Mouse (Mus musculus): ENCODE measurements around the gene 1700003H04Rik. TPM values are rescaled to one million over a fixed set of nuclear protein-coding genes. Genes with fewer than 3 reads are reported as not detected.

Gene 1700003H04Rik
- polyA plus RNA-seq, 1 experiment from 2014 or later: not detected

DNA sequence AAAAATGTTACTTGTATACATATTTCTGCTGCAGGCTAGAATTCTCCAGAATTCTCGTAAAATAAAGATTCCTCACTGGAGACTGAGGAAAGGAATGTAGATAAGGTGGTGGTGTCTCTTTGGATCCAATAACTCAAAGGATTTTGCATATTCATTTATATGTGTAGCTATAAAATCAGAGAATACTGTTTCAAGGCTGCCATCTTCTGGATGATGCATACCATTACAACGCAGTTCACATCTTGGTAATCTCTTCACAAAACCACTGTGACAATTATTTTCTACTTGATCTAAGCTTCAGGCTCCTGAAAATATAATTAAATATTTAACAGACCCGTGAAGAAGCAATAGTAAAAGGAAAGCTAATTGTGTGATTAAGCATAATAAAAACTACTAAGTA lies 6.6 kb upstream of the 1700003H04Rik start:
- H3K9me3 ChIP-seq (ENCODE audit: low read length): no peaks in the 10 kb centered on the region
- TF ChIP-seq CTCF (IDR thresholded peaks at IDR 0.05; ENCODE audit: low read depth) (peak; percentile 51), EP300 (IDR thresholded peaks at IDR 0.05; ENCODE audit: low read depth) (no peak)
- DNase-seq (no peak), ATAC-seq (no peak)
- no peak overlapping the region for H3K27ac ChIP-seq (ENCODE audit: low read depth)
- no peak overlapping the region for H3K4me2 ChIP-seq (ENCODE audit: low read depth, low read length)
- no peaks in the 10 kb centered on the region for H3K4me1 ChIP-seq (ENCODE audit: insufficient read depth)
- no peak overlapping the region for H3K4me3 ChIP-seq (ENCODE audit: low read depth, low read length)
- 14% methylated on average over 3 of the region's 3 CpGs for WGBS (ENCODE audit: insufficient replicate concordance)
- no peak overlapping the region for H3K9ac ChIP-seq (replicated peaks)
- no peaks in the 10 kb centered on the region for H3K27me3 ChIP-seq (ENCODE audit: insufficient read depth, low read length)
- no peaks in the 10 kb centered on the region for H3K36me3 ChIP-seq (replicated peaks; ENCODE audit: insufficient read depth, low read length)

DNA sequence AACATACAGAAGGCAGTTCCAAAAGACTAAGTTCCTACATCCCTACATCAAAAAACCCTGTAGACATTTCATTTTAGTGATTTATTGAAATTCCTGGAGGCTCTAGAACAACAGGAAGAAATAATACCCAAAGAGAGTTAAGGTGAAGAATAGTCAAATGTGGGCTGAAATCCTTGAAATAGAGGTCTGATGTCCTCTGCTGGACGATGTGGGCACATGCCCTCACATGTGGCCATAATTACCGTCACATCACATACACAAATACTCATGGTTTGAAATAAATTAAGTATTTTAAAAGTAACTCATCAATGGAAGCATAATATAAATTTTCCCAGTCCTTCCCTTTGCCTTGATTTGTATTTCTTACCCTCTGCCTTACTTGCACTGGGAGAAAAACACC lies 4.9 kb upstream of the 1700003H04Rik start:
- ATAC-seq (no peak), DNase-seq (no peak)
- H3K4me3 ChIP-seq (ENCODE audit: low read depth, low read length): no peak overlapping the region
- H3K9ac ChIP-seq (replicated peaks): no peak overlapping the region
- no peaks in the 10 kb centered on the region for H3K27me3 ChIP-seq (ENCODE audit: insufficient read depth, low read length)
- 72% methylated on average over 2 of the region's 2 CpGs for WGBS (ENCODE audit: insufficient replicate concordance)
- H3K4me1 ChIP-seq (ENCODE audit: insufficient read depth): no peaks in the 10 kb centered on the region
- no peak overlapping the region for H3K27ac ChIP-seq (ENCODE audit: low read depth)
- TF ChIP-seq CTCF (IDR thresholded peaks at IDR 0.05; ENCODE audit: low read depth): no peak
- no peak for TF ChIP-seq EP300 (IDR thresholded peaks at IDR 0.05; ENCODE audit: low read depth)
- H3K36me3 ChIP-seq (replicated peaks; ENCODE audit: insufficient read depth, low read length): no peaks in the 10 kb centered on the region
- no peak overlapping the region for H3K4me2 ChIP-seq (ENCODE audit: low read depth, low read length)
- no peaks in the 10 kb centered on the region for H3K9me3 ChIP-seq (ENCODE audit: low read length)

GRCm38 (mm10) chr3:124557317-124557716 lies 23.6 kb downstream of the 1700003H04Rik start:
- DNase-seq: no peak
- Histone ChIP-seq H3K4me3 (ENCODE audit: low read depth, low read length) (no peak overlapping the region), H3K9me3 (ENCODE audit: low read length) (no peaks in the 10 kb centered on the region), H3K27me3 (ENCODE audit: insufficient read depth, low read length) (no peaks in the 10 kb centered on the region), H3K27ac (ENCODE audit: low read depth) (no peak overlapping the region), H3K4me1 (ENCODE audit: insufficient read depth) (no peaks in the 10 kb centered on the region), H3K9ac (replicated peaks) (no peak overlapping the region), H3K4me2 (ENCODE audit: low read depth, low read length) (no peak overlapping the region), H3K36me3 (replicated peaks; ENCODE audit: insufficient read depth, low read length) (no peaks in the 10 kb centered on the region)
- ATAC-seq: no peak
- no peak for TF ChIP-seq CTCF (IDR thresholded peaks at IDR 0.05; ENCODE audit: low read depth)
- TF ChIP-seq EP300 (IDR thresholded peaks at IDR 0.05; ENCODE audit: low read depth): no peak
- 79% methylated on average over 2 of the region's 2 CpGs for WGBS (ENCODE audit: insufficient replicate concordance)

- Histone ChIP-seq H3K9me3 (ENCODE audit: low read length) (no peaks in the 10 kb centered on the region), H3K36me3 (replicated peaks; ENCODE audit: insufficient read depth, low read length) (no peaks in the 10 kb centered on the region), H3K27me3 (ENCODE audit: insufficient read depth, low read length) (no peaks in the 10 kb centered on the region), H3K4me3 (ENCODE audit: low read depth, low read length) (no peak overlapping the region), H3K4me2 (ENCODE audit: low read depth, low read length) (no peak overlapping the region), H3K27ac (ENCODE audit: low read depth) (no peak overlapping the region), H3K9ac (replicated peaks) (no peak overlapping the region), H3K4me1 (ENCODE audit: insufficient read depth) (no peaks in the 10 kb centered on the region)
- TF ChIP-seq CTCF (IDR thresholded peaks at IDR 0.05; ENCODE audit: low read depth) (no peak), EP300 (IDR thresholded peaks at IDR 0.05; ENCODE audit: low read depth) (no peak)
- DNase-seq: no peak
- ATAC-seq: no peak
These were observed 24.9 kb downstream of the 1700003H04Rik start for GRCm38 (mm10) chr3:124555963-124556362.

DNA sequence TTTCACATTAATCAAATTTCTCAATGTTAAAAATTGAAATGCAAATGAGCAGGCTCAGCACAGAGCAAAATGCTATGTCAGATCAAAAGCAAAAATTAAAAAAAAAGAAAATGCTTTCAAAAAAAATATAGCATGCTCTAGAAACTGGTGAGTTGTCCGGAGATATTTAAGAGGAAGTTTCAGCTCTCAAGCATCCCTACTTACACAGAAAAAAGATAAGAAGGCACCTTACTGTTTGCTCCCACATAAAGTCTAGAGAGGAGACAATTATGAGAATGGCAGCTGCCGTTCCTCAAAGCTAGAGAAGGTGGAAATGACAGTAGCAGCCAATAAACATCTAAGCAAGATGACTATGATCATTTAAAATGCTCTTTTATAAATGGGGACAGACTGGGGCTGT lies 25.8 kb downstream of the 1700003H04Rik start:
- no peak overlapping the region for H3K4me2 ChIP-seq (ENCODE audit: low read depth, low read length)
- no peak for TF ChIP-seq EP300 (IDR thresholded peaks at IDR 0.05; ENCODE audit: low read depth)
- no peak for TF ChIP-seq CTCF (IDR thresholded peaks at IDR 0.05; ENCODE audit: low read depth)
- DNase-seq: no peak
- H3K9ac ChIP-seq (replicated peaks): no peak overlapping the region
- H3K27me3 ChIP-seq (ENCODE audit: insufficient read depth, low read length): no peaks in the 10 kb centered on the region
- WGBS (ENCODE audit: insufficient replicate concordance): 55% methylated on average over 2 of the region's 2 CpGs
- no peak overlapping the region for H3K4me3 ChIP-seq (ENCODE audit: low read depth, low read length)
- no peaks in the 10 kb centered on the region for H3K9me3 ChIP-seq (ENCODE audit: low read length)
- H3K4me1 ChIP-seq (ENCODE audit: insufficient read depth): no peaks in the 10 kb centered on the region
- no peaks in the 10 kb centered on the region for H3K36me3 ChIP-seq (replicated peaks; ENCODE audit: insufficient read depth, low read length)
- no peak overlapping the region for H3K27ac ChIP-seq (ENCODE audit: low read depth)
- ATAC-seq: no peak

DNA sequence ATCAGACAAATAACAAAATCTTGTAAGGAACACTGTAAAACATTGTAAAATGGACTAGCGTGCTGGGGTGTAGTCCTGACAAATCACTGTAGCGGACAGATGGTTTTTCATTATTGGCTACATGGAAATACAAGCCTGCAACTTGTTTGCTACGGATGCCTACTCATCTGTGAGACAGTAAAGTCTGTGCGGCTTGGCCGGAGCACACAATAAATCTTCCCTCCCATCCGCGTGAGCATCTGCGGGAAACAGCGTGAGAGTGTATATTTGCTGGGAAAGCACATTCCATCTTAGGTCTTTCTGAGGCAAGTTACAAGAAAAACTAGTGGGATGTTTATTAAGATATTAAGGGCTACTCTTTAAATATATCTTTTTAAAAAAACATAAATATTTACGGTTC lies 32.0 kb downstream of the 1700003H04Rik start:
- TF ChIP-seq CTCF (IDR thresholded peaks at IDR 0.05; ENCODE audit: low read depth): no peak
- no peak for TF ChIP-seq EP300 (IDR thresholded peaks at IDR 0.05; ENCODE audit: low read depth)
- DNase-seq (no peak), ATAC-seq (no peak)
- Histone ChIP-seq H3K4me3 (ENCODE audit: low read depth, low read length) (no peak overlapping the region), H3K9me3 (ENCODE audit: low read length) (no peaks in the 10 kb centered on the region), H3K36me3 (replicated peaks; ENCODE audit: insufficient read depth, low read length) (no peaks in the 10 kb centered on the region), H3K4me2 (ENCODE audit: low read depth, low read length) (no peak overlapping the region), H3K27me3 (ENCODE audit: insufficient read depth, low read length) (no peaks in the 10 kb centered on the region), H3K4me1 (ENCODE audit: insufficient read depth) (no peaks in the 10 kb centered on the region), H3K27ac (ENCODE audit: low read depth) (no peak overlapping the region), H3K9ac (replicated peaks) (no peak overlapping the region)
- 83% methylated on average over 10 of the region's 10 CpGs for WGBS (ENCODE audit: insufficient replicate concordance)

- H3K4me2 ChIP-seq (ENCODE audit: low read depth, low read length): no peak overlapping the region
- H3K36me3 ChIP-seq (replicated peaks; ENCODE audit: insufficient read depth, low read length): no peaks in the 10 kb centered on the region
- DNase-seq: no peak
- H3K4me1 ChIP-seq (ENCODE audit: insufficient read depth): no peaks in the 10 kb centered on the region
- no peak for ATAC-seq
- H3K27ac ChIP-seq (ENCODE audit: low read depth): no peak overlapping the region
- no peaks in the 10 kb centered on the region for H3K27me3 ChIP-seq (ENCODE audit: insufficient read depth, low read length)
- no peak overlapping the region for H3K9ac ChIP-seq (replicated peaks)
- H3K9me3 ChIP-seq (ENCODE audit: low read length): no peaks in the 10 kb centered on the region
- H3K4me3 ChIP-seq (ENCODE audit: low read depth, low read length): no peak overlapping the region
- TF ChIP-seq CTCF (IDR thresholded peaks at IDR 0.05; ENCODE audit: low read depth) (no peak), EP300 (IDR thresholded peaks at IDR 0.05; ENCODE audit: low read depth) (no peak)
- WGBS (ENCODE audit: insufficient replicate concordance): 71% methylated on average over 2 of the region's 2 CpGs
These were observed 42.6 kb downstream of the 1700003H04Rik start for GRCm38 (mm10) chr3:124538260-124538659.
